Mouse (Mus musculus): ENCODE results near the gene Vps8.

DNA sequence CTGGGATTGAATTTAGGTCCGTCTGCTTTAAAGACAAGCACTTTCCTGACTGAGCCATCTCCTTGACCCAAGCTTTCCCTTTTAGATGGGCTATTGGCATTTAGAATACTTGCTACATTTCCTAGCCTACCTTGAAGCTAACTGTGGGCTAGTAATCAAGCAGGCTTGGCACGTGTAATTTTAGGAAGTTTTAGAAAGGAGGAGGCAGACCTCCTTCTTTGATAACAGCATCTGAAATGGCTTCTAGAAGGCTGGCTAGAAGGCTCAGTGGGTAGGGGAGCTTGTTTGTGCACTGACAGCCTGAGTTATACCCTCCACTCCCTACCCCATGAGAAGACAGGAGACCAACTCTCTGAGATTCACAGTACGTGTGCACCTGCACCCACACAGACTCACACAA lies 9.1 kb upstream of the Vps8 start:
- no peak for TF ChIP-seq CTCF (conservative IDR thresholded peaks at IDR 0.05 in 1 of 2, IDR thresholded peaks at IDR 0.05 in 1 of 2; ENCODE audit: low read depth in 2 of 2, low read length in 2 of 2)
- TF ChIP-seq SIN3A (IDR thresholded peaks at IDR 0.05; ENCODE audit: low read length) = no peak
- no peak for TF ChIP-seq USF1 (IDR thresholded peaks at IDR 0.05; ENCODE audit: low read depth, low read length)
- TF ChIP-seq POLR2AphosphoS2 (IDR thresholded peaks at IDR 0.05; ENCODE audit: low read depth, low read length) = no peak
- no peak for TF ChIP-seq POLR2A (IDR thresholded peaks at IDR 0.05; ENCODE audit: low read depth, low read length)
- no peak for TF ChIP-seq NELFE (IDR thresholded peaks at IDR 0.05; ENCODE audit: low read depth, low read length)
- TF ChIP-seq MAZ (IDR thresholded peaks at IDR 0.05; ENCODE audit: low read depth, low read length) = no peak
- no peak for TF ChIP-seq MAX (IDR thresholded peaks at IDR 0.05; ENCODE audit: low read length)
- TF ChIP-seq CHD1 (IDR thresholded peaks at IDR 0.05; ENCODE audit: low read depth, low read length) = no peak
- no peak for TF ChIP-seq MYC (IDR thresholded peaks at IDR 0.05; ENCODE audit: low read depth, low read length)
- no peak for TF ChIP-seq KAT2A (IDR thresholded peaks at IDR 0.05; ENCODE audit: insufficient replicate concordance, low read length)

Data from CH12.LX (cell line).